Mouse (Mus musculus) ovary, adult 10 weeks (tissue): ENCODE measurements around the gene Gm3558. TPM values are rescaled to one million over a fixed set of nuclear protein-coding genes. Genes with fewer than 3 reads are reported as not detected.

Experiments
- polyA plus RNA-seq: library from polyadenylated mRNA; stranded (reverse); fragments of 350-450 nt; fragmentation: Illumina TruSeq; extraction: RNeasy Lipid Tissue Mini Kit (QIAGEN cat#74804); gene quantifications from one replicate; pipeline ENCODE4 v1.2.3, GENCODE M21; 2014

Gene Gm3558
- 0.54 TPM for polyA plus RNA-seq

DNA sequence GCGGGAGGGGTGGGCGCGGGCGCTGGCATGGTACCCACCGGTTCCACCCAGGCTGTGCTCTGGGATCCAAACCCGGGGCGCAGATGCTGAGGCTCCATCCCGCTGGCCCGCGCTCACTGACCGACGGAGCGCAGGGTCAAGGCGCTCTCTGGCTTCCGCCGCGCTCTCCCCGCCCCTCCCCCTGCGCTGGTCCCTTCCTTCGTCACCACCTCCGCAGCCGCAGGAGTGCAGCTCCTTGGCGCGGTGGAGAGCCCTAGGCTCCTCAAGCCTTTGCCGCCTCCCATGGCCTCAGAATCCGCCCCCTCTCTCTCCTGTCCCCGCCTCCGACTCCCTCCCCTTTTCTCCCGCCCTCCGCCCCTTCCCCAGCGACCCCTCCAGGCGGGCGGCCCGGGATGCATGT, at the start of gene Gm3558:
Gene Gm3558 (minus strand): TSS at position 185 of the 400 bp plus-strand sequence.

DNA sequence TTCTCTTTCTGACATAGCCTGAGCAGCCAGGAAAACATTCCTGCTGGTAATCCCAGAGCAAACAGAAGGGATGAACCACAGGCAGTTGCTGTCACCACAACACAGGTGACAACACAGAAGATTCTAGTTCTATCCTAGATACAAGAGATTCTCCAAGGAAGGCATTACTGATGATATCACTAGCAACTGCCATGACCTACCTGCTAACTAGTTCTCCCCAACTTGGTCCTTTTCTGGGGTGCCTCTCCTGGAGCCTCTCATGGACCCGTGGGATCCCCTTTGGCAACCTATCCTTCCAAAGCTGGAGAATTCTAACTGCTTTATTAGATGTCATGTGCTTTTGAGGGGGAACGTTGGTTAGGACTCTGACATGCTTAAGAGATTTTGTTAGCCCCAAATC, 27.1 kb upstream of the Gm3558 start, which contains the start of gene Gm10338:
Gene Gm10338 (minus strand): TSS at position 101 of the 400 bp plus-strand sequence.

Other genes starting within 250 kb of the Gm3558 start
- not detected for gene Gm5797, start 236.2 kb downstream of the Gm3558 start, polyA plus RNA-seq
- gene Gm8374, start 203.4 kb downstream of the Gm3558 start, polyA plus RNA-seq, result not detected
- gene Gm3755, start 117.6 kb downstream of the Gm3558 start, polyA plus RNA-seq, result not detected
- gene Gm3752, start 84.8 kb downstream of the Gm3558 start, polyA plus RNA-seq, result not detected
- gene Gm10338, start 27.0 kb upstream of the Gm3558 start, polyA plus RNA-seq, result not detected
- not detected for gene Gm10128, start 75.4 kb upstream of the Gm3558 start, polyA plus RNA-seq
- not detected for gene Gm26661, start 223.0 kb upstream of the Gm3558 start, polyA plus RNA-seq
- 4.8 TPM for gene Flnb, start 249.4 kb upstream of the Gm3558 start, polyA plus RNA-seq